Mouse (Mus musculus) thymus, adult 2 months (tissue): Measurements from ENCODE around the gene Prkg1. TPM values are rescaled to one million over a fixed set of nuclear protein-coding genes. Genes with fewer than 3 reads are reported as not detected.
A peak's percentile ranks its signal among the peaks of the same experiment; 100 is the strongest.

Experiments used
- DNase-seq: peaks from one replicate; pipeline ENCODE4 v3.0.0; 2021
- H3K27ac ChIP-seq: fragments of 200-500 bp; 2 replicates; pipeline ENCODE4 v1.5.1; 2012; ENCODE audit warnings: low read length, control low read depth; ENCODE audit not compliant: control insufficient read depth, insufficient read depth
- H3K27me3 ChIP-seq: fragments of 200-500 bp; 2 replicates; pipeline ENCODE4 v1.6.1; 2012; ENCODE audit warnings: mild to moderate bottlenecking, low read length, moderate library complexity, mixed read lengths; ENCODE audit not compliant: control insufficient read depth, insufficient read depth
- H3K36me3 ChIP-seq: fragments of 200-500 bp; 2 replicates; pipeline ENCODE4 v1.6.1; 2012; ENCODE audit warnings: mild to moderate bottlenecking, low read length, moderate library complexity; ENCODE audit not compliant: control insufficient read depth, insufficient read depth
- H3K4me1 ChIP-seq: fragments of 200-500 bp; replicated peaks from 2 replicates; pipeline ENCODE4 v1.6.1; 2012; ENCODE audit warnings: low read length; ENCODE audit not compliant: control insufficient read depth, insufficient read depth
- H3K4me3 ChIP-seq: fragments of 200-500 bp; 2 replicates; pipeline ENCODE4 v1.5.1; 2012; ENCODE audit warnings: mild to moderate bottlenecking, low read length, control low read depth, moderate library complexity; ENCODE audit not compliant: control insufficient read depth, insufficient read depth
- CTCF ChIP-seq: fragments of 200-500 bp; IDR thresholded peaks from 2 replicates; pipeline ENCODE4 v1.5.1; 2012; ENCODE audit warnings: mild to moderate bottlenecking, control low read depth, low read length, moderate library complexity, borderline replicate concordance; ENCODE audit not compliant: control insufficient read depth, poor library complexity, insufficient read depth; ENCODE audit errors: extremely low read depth
- POLR2A ChIP-seq: fragments of 200-500 bp; IDR thresholded peaks from 2 replicates; pipeline ENCODE4 v1.6.1; 2012; ENCODE audit warnings: mild to moderate bottlenecking, low read length, control low read depth, moderate library complexity; ENCODE audit not compliant: control insufficient read depth, poor library complexity, insufficient read depth; ENCODE audit errors: extremely low read depth
- WGBS: fragments of 180-500 bp; shearing (Covaris S2); methylation state at CpG from one replicate; pipeline ENCODE4 v1.1.7; 2018; 5-methylcytosine and 5-hydroxymethylcytosine counted together
- polyA plus RNA-seq: library from polyadenylated mRNA; depleted of rRNA; stranded (reverse); fragments of >200 nt; gene quantifications from 2 replicates; pipeline ENCODE4 v1.2.3, GENCODE M21; 2012

The Prkg1 gene
- polyA plus RNA-seq, 1 experiment = 0.26 TPM

- no peak overlapping the region for H3K4me3 ChIP-seq
- H3K27ac ChIP-seq = no peak overlapping the region
- no peak for TF ChIP-seq POLR2A
- no peak for TF ChIP-seq CTCF
- DNase-seq = no peak
- 87% methylated on average over 3 of the region's 3 CpGs for WGBS
- no peaks in the 10 kb centered on the region for H3K4me1 ChIP-seq
- H3K36me3 ChIP-seq = no peaks in the 10 kb centered on the region
- no peaks in the 10 kb centered on the region for H3K27me3 ChIP-seq
These were observed 1151.5 kb downstream of the Prkg1 start for GRCm38 (mm10) chr19:30613150-30613865.

DNA sequence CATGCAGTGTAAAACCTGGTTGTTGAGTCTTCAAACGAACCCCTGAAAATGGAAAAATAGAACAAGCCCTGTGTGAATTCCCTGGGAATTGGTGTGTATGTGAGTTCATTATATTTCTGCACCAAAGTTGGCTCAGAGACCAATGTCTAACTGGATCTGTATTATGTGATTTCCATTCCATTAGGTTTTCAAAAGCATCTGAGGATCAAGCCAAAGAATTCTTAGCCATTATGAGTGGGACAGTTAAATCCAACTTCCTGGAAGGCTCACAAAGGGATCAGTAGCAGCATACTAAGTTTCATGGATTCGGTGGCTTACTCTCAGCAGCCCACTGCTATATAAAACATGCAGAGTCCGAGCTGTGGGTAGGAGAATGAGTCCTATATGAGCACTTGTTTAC lies 1178.5 kb downstream of the Prkg1 start:
- H3K36me3 ChIP-seq = no peaks in the 10 kb centered on the region
- H3K27ac ChIP-seq = no peak overlapping the region
- WGBS = 88% methylated on average over 3 of the region's 3 CpGs
- H3K4me3 ChIP-seq = no peak overlapping the region
- H3K27me3 ChIP-seq = no peaks in the 10 kb centered on the region
- TF ChIP-seq CTCF (no peak), POLR2A (no peak)
- no peak for DNase-seq
- no peaks in the 10 kb centered on the region for H3K4me1 ChIP-seq

DNA sequence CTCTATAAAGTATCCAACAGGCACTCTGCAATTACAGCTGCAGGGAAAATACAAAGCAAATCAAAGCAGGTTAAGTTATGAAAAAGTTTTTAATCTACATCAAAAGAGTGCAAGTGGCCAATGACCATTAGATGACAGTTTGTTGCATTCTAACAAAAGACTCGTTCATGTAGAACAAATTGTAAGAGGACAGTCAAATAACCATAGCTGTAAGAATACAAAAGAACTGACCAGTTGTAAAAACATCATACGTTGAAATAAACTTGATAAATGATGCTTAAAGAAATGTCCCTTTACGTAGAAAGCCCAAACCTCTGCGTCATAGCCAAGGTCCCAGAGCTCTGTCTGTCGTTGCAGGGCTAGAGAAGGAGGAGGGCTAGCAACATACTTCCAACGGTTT lies 1200.3 kb downstream of the Prkg1 start:
- TF ChIP-seq CTCF (no peak), POLR2A (no peak)
- H3K4me3 ChIP-seq = no peak overlapping the region
- 90% methylated on average over 6 of the region's 6 CpGs for WGBS
- no peak overlapping the region for H3K27ac ChIP-seq
- H3K27me3 ChIP-seq = no peaks in the 10 kb centered on the region
- DNase-seq = no peak
- no peaks in the 10 kb centered on the region for H3K4me1 ChIP-seq
- no peaks in the 10 kb centered on the region for H3K36me3 ChIP-seq

GRCm38 (mm10) chr19:30563876-30564275 lies 1201.0 kb downstream of the Prkg1 start:
- Histone ChIP-seq H3K4me1 (no peaks in the 10 kb centered on the region), H3K36me3 (no peaks in the 10 kb centered on the region), H3K4me3 (no peak overlapping the region), H3K27ac (no peak overlapping the region), H3K27me3 (no peaks in the 10 kb centered on the region)
- 90% methylated on average over 3 of the region's 3 CpGs for WGBS
- TF ChIP-seq POLR2A (no peak), CTCF (no peak)
- DNase-seq = no peak

DNA sequence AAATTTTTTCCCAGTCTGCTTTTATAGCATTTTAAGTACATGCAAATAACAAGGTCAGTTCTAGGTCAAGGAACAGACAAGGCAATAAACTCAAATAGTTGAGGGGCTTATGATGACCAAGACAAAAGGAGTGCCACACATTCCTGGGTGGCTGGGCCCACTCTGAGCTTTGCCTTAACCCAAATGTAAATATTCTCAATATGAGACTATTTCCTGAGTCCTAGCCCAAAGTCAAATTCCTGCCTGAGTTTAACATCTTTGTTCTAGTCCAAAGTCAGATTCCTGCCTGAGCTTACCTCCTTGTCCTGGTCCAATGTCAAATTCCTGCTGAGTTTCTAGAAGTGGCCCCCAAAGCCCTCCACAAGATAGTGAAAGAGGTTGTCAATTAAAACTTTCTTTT lies 1206.8 kb downstream of the Prkg1 start:
- no peaks in the 10 kb centered on the region for H3K4me1 ChIP-seq
- no peaks in the 10 kb centered on the region for H3K36me3 ChIP-seq

GRCm38 (mm10) chr19:30554467-30554881 lies 1210.4 kb downstream of the Prkg1 start:
- H3K4me1 ChIP-seq = no peaks in the 10 kb centered on the region
- WGBS = 6% methylated on average over 12 of the region's 12 CpGs
- H3K27me3 ChIP-seq = no peaks in the 10 kb centered on the region
- TF ChIP-seq CTCF (no peak), POLR2A (no peak)
- no peaks in the 10 kb centered on the region for H3K36me3 ChIP-seq
- H3K27ac ChIP-seq = no peak overlapping the region
- peak; percentile 51 for DNase-seq
- no peak overlapping the region for H3K4me3 ChIP-seq

More for the DNA sequence above, 1206.8 kb downstream of the Prkg1 start:
- Histone ChIP-seq H3K4me3 (no peak overlapping the region), H3K27ac (no peak overlapping the region), H3K27me3 (no peaks in the 10 kb centered on the region)
- DNase-seq = no peak
- no peak for TF ChIP-seq CTCF
- TF ChIP-seq POLR2A = no peak

- DNase-seq = no peak
- H3K36me3 ChIP-seq = no peaks in the 10 kb centered on the region
- 61% methylated on average over 4 of the region's 4 CpGs for WGBS
- no peak overlapping the region for H3K27ac ChIP-seq
- TF ChIP-seq CTCF (no peak), POLR2A (no peak)
- no peak overlapping the region for H3K4me3 ChIP-seq
- peaks cover 4% of the 10 kb centered on the region for H3K27me3 ChIP-seq
- no peaks in the 10 kb centered on the region for H3K4me1 ChIP-seq
These were observed 1211.1 kb downstream of the Prkg1 start for GRCm38 (mm10) chr19:30553740-30554139.
